Mouse (Mus musculus) heart, postnatal 10 days (tissue): ENCODE data around the gene Osbpl8. TPM values are rescaled to one million over a fixed set of nuclear protein-coding genes. Genes with fewer than 3 reads are reported as not detected.
A peak's percentile ranks its signal among the peaks of the same experiment; 100 is the strongest.

Experiments used
- DNase-seq, 2 experiments: peaks; one replicate each; pipeline ENCODE4 v3.0.0; 2021
- intact Hi-C: fragments of 180-260 bp; cut with DNase I; formaldehyde crosslinking; loops from one replicate; pipeline ENCODE4 v1.15.1; 2025
- total RNA-seq, 2 experiments: library from RNA; stranded (reverse); gene quantifications; 2 replicates each; pipeline ENCODE4 v1.2.3; 2021

Osbpl8 gene
- total RNA-seq, 2 experiments from 2014 or later = 82.1 to 88.1 TPM

GRCm38 (mm10) chr10:111298140-111299098 is 133.9 kb downstream of the Osbpl8 start, which contains the start of gene Bbs10:
Gene Bbs10 (plus strand): TSS chr10:111298679.
- intact Hi-C loops = loop anchor here (2.0 to 5.0 kb wide), 2 partner anchors 174 to 674 kb away; partner anchors contain the start of genes Krr1 and Nap1l1
- DNase-seq = peak; percentile 96 to 98

GRCm38 (mm10) chr10:111299591-111299990 is 135.0 kb downstream of the Osbpl8 start:
- intact Hi-C loops = loop anchor here (2.0 to 5.0 kb wide), 2 partner anchors 173 to 673 kb away; partner anchors contain the start of genes Krr1 and Nap1l1
- DNase-seq = peak in 1 of 2 experiments; percentile 7

- DNase-seq = no peak
- intact Hi-C loops = no loop called here
Measured at GRCm38 (mm10) chr10:111301041-111301440, 136.5 kb downstream of the Osbpl8 start.

GRCm38 (mm10) chr10:111302486-111302885 is 137.9 kb downstream of the Osbpl8 start:
- DNase-seq = no peak

GRCm38 (mm10) chr10:111308850-111309501 is 144.4 kb downstream of the Osbpl8 start:
- intact Hi-C loops = no loop called here

More at GRCm38 (mm10) chr10:111302486-111302885, 137.9 kb downstream of the Osbpl8 start:
- intact Hi-C loops = no loop called here

GRCm38 (mm10) chr10:111313282-111313681 is 148.7 kb downstream of the Osbpl8 start:
- DNase-seq = no peak
- intact Hi-C loops = no loop called here

More at GRCm38 (mm10) chr10:111308850-111309501, 144.4 kb downstream of the Osbpl8 start:
- DNase-seq = no peak

GRCm38 (mm10) chr10:111314636-111315395 is 150.3 kb downstream of the Osbpl8 start:
- no peak for DNase-seq
- intact Hi-C loops = no loop called here

GRCm38 (mm10) chr10:111315940-111316339 is 151.4 kb downstream of the Osbpl8 start:
- intact Hi-C loops = no loop called here
- DNase-seq = no peak

- intact Hi-C loops = no loop called here
- DNase-seq = no peak
Measured at GRCm38 (mm10) chr10:111318021-111318420, 153.5 kb downstream of the Osbpl8 start.

- intact Hi-C loops = no loop called here
- no peak for DNase-seq
Measured at GRCm38 (mm10) chr10:111318805-111319500, 154.4 kb downstream of the Osbpl8 start.

GRCm38 (mm10) chr10:111320579-111320978 is 156.0 kb downstream of the Osbpl8 start:
- DNase-seq = no peak
- intact Hi-C loops = no loop called here

- intact Hi-C loops = no loop called here
- DNase-seq = no peak
Measured at GRCm38 (mm10) chr10:111327957-111328356, 163.4 kb downstream of the Osbpl8 start.

GRCm38 (mm10) chr10:111329326-111329725 is 164.8 kb downstream of the Osbpl8 start:
- intact Hi-C loops = no loop called here
- DNase-seq = no peak

- DNase-seq = no peak
- intact Hi-C loops = no loop called here
Measured at GRCm38 (mm10) chr10:111334902-111335301, 170.3 kb downstream of the Osbpl8 start.

GRCm38 (mm10) chr10:111335517-111336352 is 171.2 kb downstream of the Osbpl8 start:
- intact Hi-C loops = no loop called here
- peak in 1 of 2 experiments; percentile 10 for DNase-seq

GRCm38 (mm10) chr10:111336353-111336713 is 171.8 kb downstream of the Osbpl8 start:
- DNase-seq = no peak
- intact Hi-C loops = no loop called here

GRCm38 (mm10) chr10:111339296-111339695 is 174.7 kb downstream of the Osbpl8 start:
- intact Hi-C loops = no loop called here
- DNase-seq = no peak

- intact Hi-C loops = no loop called here
Measured at GRCm38 (mm10) chr10:111341761-111342160, 177.2 kb downstream of the Osbpl8 start.

GRCm38 (mm10) chr10:111343555-111343954 is 179.0 kb downstream of the Osbpl8 start:
- intact Hi-C loops = no loop called here

More at GRCm38 (mm10) chr10:111341761-111342160, 177.2 kb downstream of the Osbpl8 start:
- DNase-seq = no peak

More at GRCm38 (mm10) chr10:111343555-111343954, 179.0 kb downstream of the Osbpl8 start:
- no peak for DNase-seq
